Mouse (Mus musculus) lung, embryonic 16.5 days (tissue): Measurements from ENCODE around the gene H2afy. TPM values are rescaled to one million over a fixed set of nuclear protein-coding genes. Genes with fewer than 3 reads are reported as not detected.

ENCODE experiments used
- ATAC-seq: fragments of 200-750 bp; cut with Nextera tagmentation; 2 replicates; pipeline ENCODE4 v1.8.0; 2017; ENCODE audit warnings: low read depth, mild to moderate bottlenecking, moderate library complexity
- H3K27ac ChIP-seq: fragments of 300-500 bp; sonication (generic); 2 replicates; pipeline ENCODE4 v1.5.1; 2014; ENCODE audit warnings: mild to moderate bottlenecking, control low read depth, low read length
- H3K27me3 ChIP-seq: fragments of 300-500 bp; sonication (generic); 2 replicates; pipeline ENCODE4 v1.6.1; 2014; ENCODE audit warnings: low read depth, low read length, mixed read lengths; ENCODE audit not compliant: control insufficient read depth, insufficient read depth
- H3K36me3 ChIP-seq: fragments of 300-500 bp; sonication (generic); 2 replicates; pipeline ENCODE4 v1.6.1; 2014; ENCODE audit warnings: low read length; ENCODE audit not compliant: control insufficient read depth, insufficient read depth
- H3K4me1 ChIP-seq: fragments of 300-500 bp; sonication (generic); replicated peaks from 2 replicates; pipeline ENCODE4 v1.6.1; 2014; ENCODE audit warnings: low read length, mixed read lengths; ENCODE audit not compliant: control insufficient read depth, insufficient read depth
- H3K4me2 ChIP-seq: fragments of 300-500 bp; sonication (generic); 2 replicates; pipeline ENCODE4 v1.6.1; 2014; ENCODE audit warnings: low read depth, low read length, control low read depth
- H3K4me3 ChIP-seq: fragments of 300-500 bp; sonication (generic); 2 replicates; pipeline ENCODE4 v1.5.1; 2014; ENCODE audit warnings: mild to moderate bottlenecking, low read length, control low read depth
- H3K9ac ChIP-seq: fragments of 300-500 bp; sonication (generic); 2 replicates; pipeline ENCODE4 v1.6.1; 2014; ENCODE audit warnings: low read length, control low read depth
- H3K9me3 ChIP-seq: fragments of 300-500 bp; sonication (generic); 2 replicates; pipeline ENCODE4 v1.6.1; 2016; ENCODE audit warnings: low read length; ENCODE audit not compliant: control insufficient read depth
- WGBS: fragments of 180-500 bp; shearing (Covaris S2); extraction: QIAGEN DNeasy Blood & Tissue Kit; methylation state at CpG from one replicate; pipeline ENCODE4 v1.1.7; 2014; 5-methylcytosine and 5-hydroxymethylcytosine counted together
- polyA plus RNA-seq: library from polyadenylated mRNA; unstranded; fragments of >200 nt; fragmentation: Nextera tagmentation; extraction: Ambion mirVana; gene quantifications from 2 replicates; pipeline ENCODE4 v1.2.1, GENCODE M21; 2015

H2afy gene
- polyA plus RNA-seq, 1 experiment from 2014 or later, result 266 TPM

DNA sequence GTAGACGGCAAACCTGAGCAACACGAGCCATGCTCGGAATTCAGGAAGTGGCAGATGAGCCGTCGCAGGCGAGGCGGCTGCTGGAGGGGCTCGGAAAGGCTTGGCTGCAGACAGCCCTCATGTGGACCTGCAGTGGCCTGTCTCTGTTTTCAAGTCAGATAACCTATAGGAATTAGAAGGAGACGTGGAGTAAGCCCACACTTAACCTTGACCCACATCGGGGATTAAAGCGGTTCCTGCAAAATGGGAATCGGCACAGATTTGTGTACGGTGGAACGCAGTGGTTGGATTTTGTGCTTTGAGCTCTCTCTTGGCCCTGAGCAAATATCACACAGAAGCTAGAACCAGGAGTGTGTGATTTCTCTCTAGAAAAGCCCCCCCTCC is 111.1 kb downstream of the H2afy start:
- Histone ChIP-seq H3K4me2 (peak overlapping the region; percentile 37), H3K36me3 (no peaks in the 10 kb centered on the region), H3K9ac (no peak overlapping the region), H3K4me3 (peak overlapping the region; percentile 14; the same call in 1 of the 2 replicates), H3K9me3 (no peaks in the 10 kb centered on the region), H3K4me1 (no peaks in the 10 kb centered on the region; the same call in 1 of the 2 replicates), H3K27me3 (peaks cover 19% of the 10 kb centered on the region), H3K27ac (no peak overlapping the region)
- no peak for ATAC-seq
- 22% methylated on average over 14 of the region's 14 CpGs for WGBS

DNA sequence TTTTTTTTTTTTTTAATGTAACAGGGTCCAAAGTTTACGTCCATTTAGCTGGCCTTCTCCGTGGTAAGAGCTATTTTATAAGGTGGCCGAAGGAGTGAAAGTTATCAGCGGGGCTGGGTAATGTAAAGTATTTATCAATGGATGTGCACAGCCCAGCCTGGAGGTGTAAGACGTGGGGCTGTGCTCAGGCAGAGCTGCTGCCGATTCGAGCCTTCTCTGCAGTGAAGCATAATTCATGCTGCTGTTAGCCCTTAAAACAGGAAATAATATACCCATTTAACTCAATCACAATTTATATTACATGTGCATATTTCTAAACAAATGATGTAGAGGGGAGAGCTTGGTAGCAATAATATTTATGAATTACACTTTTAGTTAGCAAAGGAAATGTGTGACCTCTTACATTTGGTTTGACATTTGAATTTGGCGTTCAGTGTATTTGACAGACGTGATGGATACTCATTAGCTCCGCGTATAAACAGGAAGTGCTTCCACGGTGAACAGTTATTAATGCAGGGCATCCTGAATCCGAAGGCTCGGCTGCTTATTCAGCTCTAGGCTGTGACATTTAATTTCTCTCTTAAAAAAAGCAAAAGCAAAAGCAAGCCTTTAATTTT is 111.6 kb downstream of the H2afy start:
- H3K27me3 ChIP-seq, result peaks cover 19% of the 10 kb centered on the region
- ATAC-seq, result peak; percentile 81
- H3K36me3 ChIP-seq, result no peaks in the 10 kb centered on the region
- 34% methylated on average over 14 of the region's 14 CpGs for WGBS
- no peaks in the 10 kb centered on the region for H3K9me3 ChIP-seq
- H3K9ac ChIP-seq, result no peak overlapping the region
- H3K4me2 ChIP-seq, result peak overlapping the region; percentile 37
- no peak overlapping the region for H3K27ac ChIP-seq
- peak overlapping the region; percentile 14; the same call in 1 of the 2 replicates for H3K4me3 ChIP-seq
- H3K4me1 ChIP-seq, result no peaks in the 10 kb centered on the region; the same call in 1 of the 2 replicates

Other genes starting within 250 kb of the H2afy start
- gene Tifab, start 42.5 kb upstream of the H2afy start, polyA plus RNA-seq, result 4.0 and 4.8 TPM in 2 replicates
- gene Neurog1, start 115.8 kb upstream of the H2afy start, polyA plus RNA-seq, result not detected in 2 replicates
- 10.3 and 13.4 TPM in 2 replicates for gene Cxcl14, start 160.2 kb upstream of the H2afy start, polyA plus RNA-seq